Mouse (Mus musculus): ENCODE results near the gene Gm20388.

- TF ChIP-seq GATA2 (IDR thresholded peaks at IDR 0.05; ENCODE audit: borderline replicate concordance, low read depth, low read length) (no peak), GATA1 (IDR thresholded peaks at IDR 0.05; ENCODE audit: borderline replicate concordance, low read length) (no peak), CTCF (IDR thresholded peaks at IDR 0.05; ENCODE audit: low read depth, low read length) (no peak), TAL1 (conservative IDR thresholded peaks at IDR 0.05; ENCODE audit: low read depth, low read length) (no peak), POLR2AphosphoS5 (IDR thresholded peaks at IDR 0.05; ENCODE audit: insufficient replicate concordance, low read depth, low read length) (no peak)
Observed at GRCm38 (mm10) chr8:120968308-120968707, 1057.7 kb downstream of the Gm20388 start.

Data from G1E (cell line).